Mouse (Mus musculus) CH12.LX (cell line): ENCODE measurements around the gene 4930402H24Rik. TPM values are rescaled to one million over a fixed set of nuclear protein-coding genes. Genes with fewer than 3 reads are reported as not detected.

Source experiments
- DNase-seq: peaks from one replicate; pipeline ENCODE4 v3.0.0-alpha.2; 2013; ENCODE audit errors: extremely low read depth
- H3K27ac ChIP-seq: 2 replicates; pipeline ENCODE4 v1.5.1; 2012; ENCODE audit warnings: low read depth, mild to moderate bottlenecking, control low read depth, moderate library complexity; ENCODE audit not compliant: insufficient read depth
- H3K27me3 ChIP-seq: replicated peaks from 2 replicates; pipeline ENCODE3; 2012; ENCODE audit warnings: inconsistent platforms
- H3K36me3 ChIP-seq, 2 experiments: replicated peaks in 1 of 2; 2 replicates each; pipeline versions ENCODE3 to v1.6.1; 2012; ENCODE audit warnings: inconsistent platforms in 1 of 2, low read length in 1 of 2, mild to moderate bottlenecking in 1 of 2, mixed read lengths in 1 of 2, moderate library complexity in 1 of 2; ENCODE audit not compliant: control insufficient read depth in 1 of 2, insufficient read depth in 1 of 2
- H3K4me1 ChIP-seq, 2 experiments: 2 replicates each; pipeline ENCODE4 v1.6.1; 2012; ENCODE audit warnings: inconsistent platforms in 1 of 2, moderate library complexity in 1 of 2; ENCODE audit not compliant: insufficient read depth in 2 of 2, control insufficient read depth in 1 of 2
- H3K4me2 ChIP-seq: 2 replicates; pipeline ENCODE4 v1.6.1; 2012; ENCODE audit warnings: low read depth, mild to moderate bottlenecking, control low read depth; ENCODE audit not compliant: poor library complexity, insufficient read depth, severe bottlenecking
- H3K4me3 ChIP-seq, 3 experiments: fragments of 150-350 bp in 1 of 3; sonication (generic) in 1 of 3; replicated peaks in 1 of 3; 2 replicates each; pipeline versions ENCODE3 to v1.5.1; 2011 to 2012; ENCODE audit warnings: low read depth in 2 of 3, low read length in 2 of 3, mild to moderate bottlenecking in 2 of 3, moderate library complexity in 2 of 3, control low read depth in 1 of 3, improper control_type of control experiment in 1 of 3, inconsistent platforms in 1 of 3, mixed read lengths in 1 of 3; ENCODE audit not compliant: poor library complexity in 1 of 3
- H3K79me2 ChIP-seq: replicated peaks from 2 replicates; pipeline ENCODE4 v1.6.1; 2012; ENCODE audit warnings: mild to moderate bottlenecking, moderate library complexity; ENCODE audit not compliant: control insufficient read depth, poor library complexity, insufficient read depth, severe bottlenecking; ENCODE audit errors: extremely low read depth
- H3K9ac ChIP-seq: 2 replicates; pipeline ENCODE4 v1.6.1; 2012; ENCODE audit warnings: low read depth, mild to moderate bottlenecking, control low read depth, moderate library complexity; ENCODE audit not compliant: insufficient read depth
- H3K9me3 ChIP-seq: replicated peaks from 2 replicates; pipeline ENCODE3; 2012; ENCODE audit warnings: low read length, inconsistent platforms, mixed read lengths
- CTCF ChIP-seq, 2 experiments: IDR thresholded peaks in 1 of 2; conservative IDR thresholded peaks in 1 of 2; 2 replicates each; pipeline ENCODE4 v1.5.1; 2011 to 2012; ENCODE audit warnings: low read depth in 2 of 2, low read length in 2 of 2, improper control_type of control experiment in 1 of 2, inconsistent platforms in 1 of 2, mild to moderate bottlenecking in 1 of 2, moderate library complexity in 1 of 2
- GABPA ChIP-seq: IDR thresholded peaks from 2 replicates; pipeline ENCODE4 v1.6.1; 2012; ENCODE audit warnings: low read depth, low read length, improper control_type of control experiment, inconsistent platforms; ENCODE audit not compliant: insufficient replicate concordance
- HCFC1 ChIP-seq: IDR thresholded peaks from 2 replicates; pipeline ENCODE4 v1.6.1; 2012; ENCODE audit warnings: low read depth, mild to moderate bottlenecking, inconsistent platforms, low read length, improper control_type of control experiment
- IRF4 ChIP-seq: IDR thresholded peaks from 2 replicates; pipeline ENCODE4 v1.6.1; 2014; ENCODE audit warnings: low read depth, mild to moderate bottlenecking, inconsistent platforms, low read length, improper control_type of control experiment
- JUN ChIP-seq: IDR thresholded peaks from 2 replicates; pipeline ENCODE4 v1.6.1; 2011; ENCODE audit warnings: low read depth, mild to moderate bottlenecking, low read length, improper control_type of control experiment, moderate library complexity; ENCODE audit not compliant: insufficient read depth
- JUND ChIP-seq: conservative IDR thresholded peaks from 2 replicates; pipeline ENCODE4 v1.6.1; 2011; ENCODE audit warnings: low read depth, low read length, improper control_type of control experiment
- MEF2A ChIP-seq: IDR thresholded peaks from 2 replicates; pipeline ENCODE4 v1.6.1; 2014; ENCODE audit warnings: low read depth, mild to moderate bottlenecking, inconsistent platforms, low read length, improper control_type of control experiment, borderline replicate concordance
- NELFE ChIP-seq: IDR thresholded peaks from 2 replicates; pipeline ENCODE4 v1.6.1; 2011; ENCODE audit warnings: low read depth, low read length, improper control_type of control experiment
- NRF1 ChIP-seq: IDR thresholded peaks from 2 replicates; pipeline ENCODE4 v1.6.1; 2014; ENCODE audit warnings: low read depth, mild to moderate bottlenecking, inconsistent platforms, low read length, improper control_type of control experiment, moderate library complexity
- PAX5 ChIP-seq: IDR thresholded peaks from 2 replicates; pipeline ENCODE4 v1.6.1; 2012; ENCODE audit warnings: low read length, inconsistent platforms, mixed read lengths
- POLR2AphosphoS2 ChIP-seq: IDR thresholded peaks from 2 replicates; pipeline ENCODE4 v1.6.1; 2011; ENCODE audit warnings: low read depth, low read length, improper control_type of control experiment
- RAD21 ChIP-seq: IDR thresholded peaks from 2 replicates; pipeline ENCODE4 v1.6.1; 2011; ENCODE audit warnings: low read depth, mild to moderate bottlenecking, low read length, improper control_type of control experiment, moderate library complexity
- RCOR1 ChIP-seq: conservative IDR thresholded peaks from 2 replicates; pipeline ENCODE4 v1.6.1; 2012; ENCODE audit warnings: low read depth, mild to moderate bottlenecking, inconsistent platforms, low read length, improper control_type of control experiment
- SMC3 ChIP-seq: IDR thresholded peaks from 2 replicates; pipeline ENCODE4 v1.6.1; 2011; ENCODE audit warnings: low read depth, low read length, improper control_type of control experiment
- TBP ChIP-seq: conservative IDR thresholded peaks from 2 replicates; pipeline ENCODE4 v1.6.1; 2011; ENCODE audit warnings: low read depth, low read length, improper control_type of control experiment
- TCF12 ChIP-seq: IDR thresholded peaks from 2 replicates; pipeline ENCODE4 v1.6.1; 2014; ENCODE audit warnings: low read depth, mild to moderate bottlenecking, inconsistent platforms, low read length, improper control_type of control experiment
- UBTF ChIP-seq: IDR thresholded peaks from 2 replicates; pipeline ENCODE4 v1.6.1; 2012; ENCODE audit warnings: low read depth, mild to moderate bottlenecking, inconsistent platforms, low read length, improper control_type of control experiment, moderate library complexity
- USF1 ChIP-seq: IDR thresholded peaks from 2 replicates; pipeline ENCODE4 v1.6.1; 2014; ENCODE audit warnings: low read depth, mild to moderate bottlenecking, inconsistent platforms, low read length, improper control_type of control experiment
- USF2 ChIP-seq: conservative IDR thresholded peaks from 2 replicates; pipeline ENCODE4 v1.6.1; 2011; ENCODE audit warnings: low read depth, low read length, improper control_type of control experiment
- ZMIZ1 ChIP-seq: IDR thresholded peaks from 2 replicates; pipeline ENCODE4 v1.6.1; 2012; ENCODE audit warnings: low read depth, mild to moderate bottlenecking, inconsistent platforms, low read length, improper control_type of control experiment
- dilution Hi-C: fragments of 300-500 bp; cut with MboI; formaldehyde crosslinking; loops from 2 replicates; pipeline ENCODE4 v1.14.3; 2020; ENCODE audit warnings: low sequenced_read_pairs; ENCODE audit not compliant: extremely low pct_unique_long_range_greater_than_20kb, extremely low pct_ligation_motif_present
- in situ Hi-C: fragments of 300-500 bp; cut with MboI; formaldehyde crosslinking; loops from 3 replicates; pipeline ENCODE4 v1.14.3; 2019; ENCODE audit warnings: low sequenced_read_pairs, low pct_ligation_motif_present, low pct_unique_long_range_greater_than_20kb, mixed read lengths
- polyA plus RNA-seq: library from polyadenylated mRNA; unstranded; fragments of >175 nt; gene quantifications from 2 replicates; pipeline ENCODE4 v1.2.1, GENCODE M21; 2012; ENCODE audit warnings: low read depth; ENCODE audit not compliant: insufficient read length
- total RNA-seq, 2 experiments: library from RNA; depleted of rRNA; stranded (reverse); fragments of 300-350 nt in 1 of 2; fragments of >200 nt in 1 of 2; gene quantifications; 2 replicates each; pipeline ENCODE4 v1.2.3; 2012 to 2014

The 4930402H24Rik gene
- total and polyA plus RNA-seq, 3 experiments, result 4.2 to 4.8 (median 4.2) TPM

DNA sequence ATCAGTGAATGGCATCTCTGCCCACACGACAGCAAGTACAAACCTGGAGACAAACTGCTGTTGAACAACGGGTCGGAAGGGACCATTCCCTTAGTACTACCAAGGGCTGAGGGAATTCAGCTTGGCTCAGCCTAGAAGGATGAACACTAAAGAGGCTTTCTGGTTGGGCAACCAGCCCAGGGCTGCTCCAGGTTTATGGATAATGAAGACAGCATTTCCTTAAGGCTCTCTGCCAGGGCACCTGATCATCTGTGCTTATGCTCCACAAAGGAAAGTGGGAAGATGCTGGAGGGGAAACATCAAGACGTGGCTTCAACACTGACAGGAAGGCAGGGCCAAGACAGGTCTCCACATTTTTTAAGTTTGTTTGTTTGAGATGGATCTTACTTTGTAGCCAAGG is 181.8 kb downstream of the 4930402H24Rik start:
- no peak overlapping the region for H3K4me2 ChIP-seq
- in situ Hi-C loops (no loop called here), dilution Hi-C loops (no loop called here)
- no peak overlapping the region for H3K4me3 ChIP-seq
- H3K27ac ChIP-seq, result no peak overlapping the region
- H3K27me3 ChIP-seq, result no peaks in the 10 kb centered on the region
- DNase-seq, result no peak
- peaks cover 0 to 25% of the 10 kb centered on the region in 2 experiments for H3K36me3 ChIP-seq
- no peak overlapping the region for H3K9ac ChIP-seq
- TF ChIP-seq SMC3, result no peak
- TF ChIP-seq MEF2A, result no peak
- TF ChIP-seq USF2, result no peak
- no peak for TF ChIP-seq TBP
- TF ChIP-seq TCF12, result no peak
- TF ChIP-seq ZMIZ1, result no peak
- TF ChIP-seq UBTF, result no peak
- TF ChIP-seq HCFC1, result no peak
- TF ChIP-seq USF1, result no peak
- TF ChIP-seq JUN, result no peak
- TF ChIP-seq PAX5, result no peak
- TF ChIP-seq NELFE, result no peak
- no peak for TF ChIP-seq POLR2AphosphoS2
- no peak for TF ChIP-seq NRF1
- TF ChIP-seq GABPA, result no peak
- no peak for TF ChIP-seq CTCF (conservative IDR thresholded peaks at IDR 0.05 in 1 of 2, IDR thresholded peaks at IDR 0.05 in 1 of 2; ENCODE audit: low read depth in 2 of 2, low read length in 2 of 2)
- no peak for TF ChIP-seq RCOR1
- TF ChIP-seq IRF4, result no peak
- H3K9me3 ChIP-seq, result peaks cover under 1% of the 10 kb centered on the region
- H3K4me1 ChIP-seq, result no peaks in the 10 kb centered on the region
- no peaks in the 10 kb centered on the region for H3K79me2 ChIP-seq

DNA sequence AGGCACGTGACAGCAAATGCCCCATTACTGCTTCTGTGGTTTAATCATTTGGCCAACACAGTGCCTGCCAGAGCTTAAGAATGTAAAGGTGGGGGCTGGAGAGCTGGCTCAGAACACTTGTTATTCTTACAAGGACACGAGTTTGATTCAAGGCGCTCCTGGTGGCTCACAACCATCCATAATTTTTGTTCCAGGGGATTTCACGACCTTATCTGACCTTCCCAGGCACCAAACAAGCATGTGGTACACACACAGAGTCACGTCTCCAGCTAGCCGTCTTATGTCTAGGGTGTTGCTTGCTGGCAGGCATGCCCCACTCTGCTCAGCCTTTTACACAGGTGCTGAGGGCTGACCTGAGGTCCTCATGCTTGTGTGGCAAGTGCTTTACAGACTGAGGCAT is 188.3 kb downstream of the 4930402H24Rik start:
- no peaks in the 10 kb centered on the region for H3K4me1 ChIP-seq
- H3K79me2 ChIP-seq, result no peaks in the 10 kb centered on the region
- in situ Hi-C loops, result no loop called here
- no peak for DNase-seq
- H3K27me3 ChIP-seq, result no peaks in the 10 kb centered on the region
- H3K27ac ChIP-seq, result no peak overlapping the region
- no peak overlapping the region for H3K9ac ChIP-seq
- no peak for TF ChIP-seq RAD21
- no peak for TF ChIP-seq JUND
- TF ChIP-seq USF1, result no peak
- no peak for TF ChIP-seq ZMIZ1
- TF ChIP-seq, all 38 proteins: peak for 0
- H3K4me2 ChIP-seq, result no peak overlapping the region
- no peaks in the 10 kb centered on the region for H3K9me3 ChIP-seq
- H3K36me3 ChIP-seq, result peaks cover 0 to 10% of the 10 kb centered on the region in 2 experiments
- no peak overlapping the region for H3K4me3 ChIP-seq
- dilution Hi-C loops, result no loop called here
